Mouse (Mus musculus): Measurements from ENCODE around the gene Grik3.

DNA sequence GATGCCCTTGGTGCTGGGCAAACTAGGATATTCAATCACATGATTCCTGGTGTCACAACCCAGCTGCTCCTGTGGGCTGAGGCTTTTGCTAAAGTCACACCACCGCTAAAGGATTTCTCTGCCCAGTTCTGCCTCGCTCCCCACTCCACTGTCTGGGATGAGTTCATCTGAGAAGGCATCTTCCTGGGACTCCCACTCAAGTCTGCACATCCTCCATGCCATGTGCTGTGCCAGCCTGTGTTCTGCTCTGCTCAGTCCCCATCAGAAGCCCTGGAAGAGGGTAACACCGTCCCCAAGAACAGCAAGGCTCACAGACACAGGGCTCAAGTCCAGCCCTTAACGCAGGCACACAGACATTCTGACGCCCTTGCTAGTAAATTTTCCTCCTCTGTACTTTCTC is 265.9 kb downstream of the Grik3 start:
- TF ChIP-seq POLR2A (IDR thresholded peaks at IDR 0.05; ENCODE audit: insufficient read length, low read depth) (no peak), POLR2AphosphoS2 (IDR thresholded peaks at IDR 0.05; ENCODE audit: insufficient read length, low read depth) (no peak), USF1 (IDR thresholded peaks at IDR 0.05; ENCODE audit: low read depth) (no peak), MYOG (IDR thresholded peaks at IDR 0.05; ENCODE audit: control insufficient read depth in 1 of 3, insufficient read depth in 1 of 3, insufficient read length in 2 of 3, low read depth in 2 of 3) (no peak), E2F4 (IDR thresholded peaks at IDR 0.05; ENCODE audit: insufficient read depth) (no peak), TCF12 (IDR thresholded peaks at IDR 0.05; ENCODE audit: insufficient read depth, poor library complexity, severe bottlenecking) (no peak), MAX (IDR thresholded peaks at IDR 0.05; ENCODE audit: low read depth) (no peak), TCF3 (IDR thresholded peaks at IDR 0.05; ENCODE audit: insufficient read length, low read depth) (no peak), REST (IDR thresholded peaks at IDR 0.05; ENCODE audit: insufficient read depth, insufficient read length) (no peak), MYOD1 (IDR thresholded peaks at IDR 0.05; ENCODE audit: control insufficient read depth in 1 of 3, insufficient read length in 2 of 3, low read depth in 2 of 3) (no peak), SRF (IDR thresholded peaks at IDR 0.05; ENCODE audit: control insufficient read depth, insufficient read length, low read depth) (no peak), CEBPB (IDR thresholded peaks at IDR 0.05; ENCODE audit: insufficient read depth, poor library complexity, severe bottlenecking) (no peak)
